Mouse (Mus musculus) ovary, adult 18-20 months (tissue): ENCODE data around the gene Myo3b.

Experiments
- DNase-seq: peaks from one replicate; pipeline ENCODE4 v3.0.0; 2022; ENCODE audit warnings: low spot score, mixed read lengths

Myo3b gene

DNA sequence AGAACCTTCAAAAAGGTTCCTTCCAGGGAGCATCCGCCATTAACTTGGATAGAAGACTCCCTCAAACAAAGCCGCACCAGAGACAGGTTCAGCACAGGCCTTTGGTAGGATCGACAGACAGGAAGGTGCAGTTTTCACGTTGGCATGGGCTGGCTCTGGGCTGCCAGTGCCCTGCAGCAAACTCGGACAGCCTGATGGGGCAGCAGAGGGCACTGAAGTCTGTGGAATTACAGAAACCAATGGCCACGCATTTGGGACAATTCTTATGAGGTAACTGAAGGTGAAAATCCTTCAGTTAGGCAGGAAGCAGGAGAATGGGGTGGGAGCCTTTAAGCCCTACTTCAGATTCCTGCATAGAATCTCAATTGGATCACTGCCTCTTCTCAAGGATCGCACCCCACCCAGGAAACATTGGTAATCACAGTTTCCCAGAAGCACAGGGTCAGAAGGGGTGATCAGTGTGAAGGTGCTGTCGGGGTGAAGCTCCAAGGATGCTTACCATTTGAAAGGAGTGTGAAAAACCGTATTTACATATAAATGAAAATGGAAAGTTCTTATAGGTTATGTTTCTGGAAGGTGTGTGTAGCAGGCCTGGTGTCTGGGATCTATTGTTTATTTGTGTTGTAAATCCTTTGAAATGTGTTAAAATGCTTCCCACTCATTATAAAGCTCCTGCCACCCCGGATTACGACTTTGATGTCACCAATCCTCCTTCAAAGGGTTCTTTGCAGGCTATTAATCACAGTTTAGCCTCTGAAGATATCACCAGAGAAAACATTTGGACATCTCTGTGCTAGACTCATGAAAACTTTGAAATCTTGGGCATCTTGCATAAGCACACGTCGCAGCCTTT, 239.7 kb downstream of the Myo3b start:
- DNase-seq, result no peak

DNA sequence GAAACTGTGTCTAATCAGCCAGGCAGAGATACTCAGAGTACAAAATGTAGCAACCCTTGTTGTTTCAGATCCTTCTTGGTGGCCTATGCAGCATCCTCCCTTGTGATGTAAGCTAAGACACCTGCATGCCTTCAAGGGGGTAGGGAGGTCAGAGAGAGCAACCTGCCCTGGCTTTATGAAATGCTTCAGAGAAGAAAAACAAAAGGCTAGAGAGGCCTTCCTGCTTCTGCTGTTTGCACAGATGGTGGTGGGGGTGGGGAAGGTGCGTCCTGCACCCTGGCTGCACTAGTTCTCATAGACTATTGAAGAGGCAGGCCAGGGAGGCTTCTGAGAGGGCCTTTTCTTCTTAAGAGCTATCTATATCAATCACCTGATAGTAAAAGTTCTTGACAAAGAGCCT, 245.2 kb downstream of the Myo3b start:
- DNase-seq, result no peak

DNA sequence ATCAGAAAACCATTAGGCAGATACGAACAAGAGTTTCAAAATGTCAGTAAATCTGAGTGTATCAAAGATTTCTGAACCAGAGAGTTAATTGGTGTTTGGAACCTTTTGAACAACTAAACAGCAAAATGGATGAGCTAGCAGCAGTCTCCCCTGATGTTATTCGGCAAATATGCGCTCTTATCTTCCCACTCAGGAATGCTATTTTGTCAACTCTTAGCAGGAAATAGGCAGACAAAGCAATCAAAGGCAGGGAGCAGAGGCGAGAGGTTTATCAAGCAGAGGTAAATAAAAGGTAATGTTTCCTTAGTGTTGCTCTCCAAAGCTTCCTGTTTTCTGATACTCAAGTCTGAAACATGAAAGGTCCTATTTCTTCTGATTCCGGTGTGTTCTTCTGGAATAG, 252.1 kb downstream of the Myo3b start:
- DNase-seq, result no peak

DNA sequence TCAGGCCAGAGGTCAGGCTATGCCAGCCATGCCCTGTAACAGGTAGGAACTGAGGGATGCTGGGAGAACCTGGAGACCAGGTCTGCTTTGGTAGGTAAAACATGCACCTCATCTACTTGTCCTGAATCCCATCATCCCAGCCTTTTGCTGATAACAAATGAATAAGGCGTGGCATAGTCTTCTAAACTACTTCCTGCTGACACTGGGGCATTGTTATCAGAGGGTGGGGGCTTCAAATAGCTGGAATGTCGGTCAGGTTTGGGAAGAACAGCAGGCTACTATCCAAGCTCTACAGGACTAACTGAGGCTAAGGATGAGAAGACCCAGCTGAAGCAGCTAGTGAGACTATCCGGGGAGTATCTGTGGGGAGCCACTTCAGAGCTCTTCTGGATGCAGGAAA, 253.8 kb downstream of the Myo3b start:
- no peak for DNase-seq

DNA sequence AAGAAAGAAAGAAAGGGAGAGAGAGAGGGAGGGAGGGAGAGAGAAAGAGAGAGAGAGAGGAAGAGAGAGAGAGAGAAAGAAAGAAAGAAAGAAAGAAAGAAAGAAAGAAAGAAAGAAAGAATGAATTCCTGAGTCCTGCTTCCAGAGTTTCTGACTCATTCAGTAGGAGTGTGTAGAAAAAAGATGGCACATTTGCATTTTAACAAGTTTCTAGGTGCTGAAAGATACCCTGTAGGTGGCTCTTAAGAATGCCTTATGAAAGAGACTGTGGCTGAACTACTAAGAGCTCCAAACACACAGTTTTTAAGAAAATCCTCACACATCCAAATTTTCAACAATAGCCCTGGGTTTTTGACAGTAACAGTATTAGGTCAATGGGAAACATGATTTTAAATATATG, 264.0 kb downstream of the Myo3b start:
- DNase-seq, result no peak

DNA sequence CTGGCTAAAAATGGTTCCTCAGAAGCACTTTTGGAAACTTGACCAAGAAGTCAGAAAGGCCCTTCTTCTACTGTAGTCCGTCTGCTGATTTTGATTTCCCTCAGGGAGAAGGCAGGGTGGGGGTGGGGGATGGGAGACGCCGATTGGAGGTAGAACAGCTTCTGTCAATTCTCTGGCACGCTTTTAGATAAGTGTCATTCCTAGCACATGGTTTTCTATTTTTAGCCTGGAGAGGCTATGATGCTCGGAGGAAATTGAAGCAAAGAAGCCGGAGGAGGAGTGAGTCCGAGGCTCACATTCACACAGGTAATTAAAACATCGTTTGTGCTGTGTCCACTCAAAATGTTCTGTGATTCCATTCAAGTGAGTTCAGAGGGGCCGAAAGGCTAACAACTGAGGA, 276.2 kb downstream of the Myo3b start:
- DNase-seq, result no peak

DNA sequence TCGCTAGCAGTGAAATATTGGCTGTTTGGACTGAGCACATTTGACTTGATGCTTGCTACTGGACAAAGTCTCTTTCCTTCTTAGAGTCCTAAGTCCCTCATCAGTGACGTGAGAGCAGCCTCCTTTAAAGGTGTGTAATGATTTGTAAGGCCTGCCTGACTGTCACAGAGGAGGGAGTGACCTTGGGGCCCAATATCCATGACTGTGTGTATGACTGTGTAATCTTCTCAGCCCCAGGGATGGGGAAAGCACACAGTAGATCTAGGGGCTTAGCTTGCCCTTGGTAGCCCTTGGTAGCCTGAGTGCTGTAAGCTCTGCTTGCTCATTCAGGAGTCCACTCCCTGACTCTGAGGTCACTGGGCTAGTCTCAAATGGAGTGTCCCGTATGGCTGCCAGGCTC, 276.8 kb downstream of the Myo3b start:
- no peak for DNase-seq

DNA sequence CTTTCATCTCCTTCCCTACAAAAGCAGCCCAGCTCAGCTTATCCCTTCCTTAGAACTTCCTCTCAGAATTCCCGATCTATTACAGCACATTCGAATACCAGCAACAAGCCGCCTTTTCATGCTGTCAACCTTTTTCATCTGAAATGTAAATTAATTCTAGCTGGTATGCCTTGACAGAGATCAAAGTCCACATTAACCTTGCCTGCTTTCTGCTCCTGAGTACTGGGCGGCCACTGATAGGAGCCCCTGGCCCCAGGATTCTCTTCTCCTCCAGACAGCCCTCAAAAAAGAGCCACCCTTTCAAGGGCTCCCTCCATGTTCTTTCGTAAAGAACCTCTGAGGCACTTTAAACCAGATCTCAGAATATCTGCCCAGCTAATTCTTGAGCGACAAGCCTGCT, 278.9 kb downstream of the Myo3b start:
- no peak for DNase-seq

DNA sequence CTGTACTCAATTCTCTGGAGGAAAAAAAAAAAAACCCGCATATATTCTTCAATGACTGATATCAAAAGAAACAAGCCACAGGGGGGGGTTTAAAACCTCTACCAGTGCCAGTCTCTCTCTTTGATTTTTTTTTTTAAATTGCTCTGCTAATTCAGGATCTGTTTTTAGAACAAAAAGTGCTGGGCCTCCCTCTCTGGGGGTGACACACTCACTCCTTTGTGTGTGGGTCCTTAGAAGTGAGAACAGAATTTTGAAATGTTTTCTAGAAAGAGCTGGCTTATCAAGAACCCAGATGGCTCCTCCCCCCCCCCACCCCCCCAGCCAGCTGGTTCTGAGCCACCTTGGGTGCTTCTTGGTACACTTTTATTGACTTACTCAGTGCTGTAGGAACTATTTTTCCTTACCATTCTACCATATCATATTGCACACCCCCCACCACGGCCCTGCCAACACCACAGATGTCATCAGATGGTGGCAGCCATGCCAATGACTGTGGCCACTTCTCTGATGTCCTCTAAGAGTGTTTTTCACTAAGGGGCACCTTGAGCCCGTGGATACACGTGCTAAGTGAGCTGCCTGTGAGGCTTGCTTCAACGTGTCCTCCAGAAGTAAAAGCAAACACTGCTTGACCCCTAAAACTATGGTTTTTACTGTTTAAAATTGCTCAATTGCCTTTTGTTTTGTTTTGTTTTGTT, 280.1 kb downstream of the Myo3b start:
- DNase-seq, result no peak

DNA sequence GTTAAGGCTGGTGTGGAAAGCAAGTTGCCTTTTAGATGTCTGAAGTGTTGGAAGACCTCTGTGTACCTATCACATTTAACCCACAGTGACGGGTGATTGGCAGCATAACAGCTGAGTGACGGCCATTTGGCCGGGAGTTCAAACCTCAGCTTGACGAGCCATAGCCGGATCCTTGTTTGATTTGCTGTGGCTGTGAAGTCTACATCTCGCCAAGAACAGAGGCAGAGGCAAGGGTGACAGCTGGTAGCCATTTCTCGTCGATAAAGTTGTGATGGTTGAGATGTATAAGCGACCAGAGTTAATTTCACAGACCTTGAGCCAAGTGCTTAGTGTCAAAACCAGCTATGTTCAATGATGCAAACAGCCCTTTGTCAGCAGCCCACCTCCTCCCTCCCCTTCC, 283.8 kb downstream of the Myo3b start:
- no peak for DNase-seq

DNA sequence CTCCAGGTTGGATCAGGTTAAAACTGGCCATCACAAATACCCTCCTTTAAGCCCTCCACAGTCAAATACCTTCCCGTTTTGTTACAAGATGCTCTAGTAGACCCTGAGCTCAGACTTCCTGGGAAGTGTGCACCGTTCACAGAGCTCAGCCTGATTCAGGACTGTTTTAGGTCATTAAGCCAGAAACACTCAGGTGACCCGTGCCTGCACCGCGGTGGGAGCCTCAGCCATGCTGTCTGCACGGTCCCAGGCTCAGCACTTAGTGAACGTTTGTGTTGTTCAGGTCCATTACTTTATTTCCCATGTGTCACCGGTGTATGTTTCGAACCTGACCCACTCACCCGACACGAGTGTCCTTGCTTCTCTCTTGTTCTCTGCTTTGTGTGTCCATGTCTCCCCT, 288.7 kb downstream of the Myo3b start:
- no peak for DNase-seq

DNA sequence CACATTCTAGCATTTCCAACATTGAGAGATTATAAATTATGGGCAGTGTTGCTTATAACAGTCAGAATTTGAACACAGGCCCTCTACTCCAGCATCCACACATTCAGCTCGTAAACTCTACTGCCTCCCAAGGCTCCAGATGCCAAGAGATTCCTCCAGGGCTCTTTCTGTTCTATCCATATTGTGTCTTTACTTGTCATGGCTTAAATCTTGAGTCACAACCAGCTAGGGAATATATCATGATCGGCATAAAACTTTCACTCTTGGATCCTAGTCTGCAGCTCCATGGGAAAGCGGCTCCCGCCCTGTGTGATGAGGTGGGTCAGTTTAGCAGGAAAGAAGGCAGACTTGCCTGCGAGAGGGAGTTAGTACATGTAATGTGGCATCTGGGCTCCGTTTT, 294.0 kb downstream of the Myo3b start:
- no peak for DNase-seq

DNA sequence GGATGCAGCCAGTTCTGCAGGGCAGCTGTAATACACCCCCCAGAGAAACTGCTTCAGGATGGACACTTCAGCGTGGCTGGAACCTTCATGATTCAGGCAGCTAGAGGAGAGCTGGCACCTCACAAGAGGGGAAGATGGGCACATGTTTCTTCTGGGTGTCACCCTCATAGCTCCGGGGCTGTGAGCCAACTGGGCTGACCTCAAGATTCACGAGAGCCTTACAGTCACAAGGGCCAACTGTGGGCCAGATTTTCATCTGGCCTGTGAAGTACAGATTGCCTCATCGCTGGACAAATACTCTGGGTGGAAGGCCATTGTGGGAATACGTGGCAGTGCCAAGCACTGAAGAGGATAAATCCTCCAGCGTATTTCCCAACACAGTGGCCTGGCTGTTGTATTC, 294.6 kb downstream of the Myo3b start:
- no peak for DNase-seq

DNA sequence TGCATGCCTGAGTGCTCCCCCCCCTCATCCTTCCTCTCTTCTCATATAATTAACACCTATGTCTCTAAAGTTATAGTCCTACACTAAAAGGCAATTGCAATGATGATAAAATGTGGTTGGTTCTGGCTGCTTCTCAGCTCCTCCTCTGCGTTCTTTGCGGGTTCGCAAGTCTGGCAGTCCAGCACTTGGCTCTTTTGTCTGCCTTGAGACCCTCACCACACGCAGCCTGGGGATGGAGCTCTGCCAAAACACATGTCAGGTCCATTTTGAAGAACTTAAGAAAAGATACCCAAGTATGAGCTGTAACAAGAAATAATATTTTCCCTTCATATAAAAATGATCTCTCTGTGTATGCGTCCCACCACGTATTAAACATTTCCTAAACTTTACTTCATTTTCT, 297.6 kb downstream of the Myo3b start:
- DNase-seq, result no peak

DNA sequence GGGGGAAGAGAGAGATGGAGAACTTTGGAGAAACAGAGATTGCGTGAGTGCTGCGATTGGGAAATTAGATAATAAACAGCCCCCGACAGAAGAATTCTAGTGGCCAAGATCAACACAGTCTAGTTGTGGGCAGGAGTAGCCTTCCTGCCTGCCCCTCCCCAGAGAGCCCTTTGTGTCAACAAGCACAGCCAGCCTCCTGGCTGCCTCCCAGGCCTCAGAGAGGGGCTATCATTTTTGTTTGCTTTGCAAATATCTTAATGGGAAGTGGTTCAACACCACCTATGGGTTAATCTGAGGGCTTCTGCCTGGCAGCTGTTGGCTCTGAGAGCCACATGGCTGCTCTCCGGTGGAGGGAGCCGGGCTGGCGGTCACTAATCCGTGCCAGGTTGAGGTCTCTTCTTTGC, 298.3 kb downstream of the Myo3b start:
- DNase-seq, result peak; percentile 25

DNA sequence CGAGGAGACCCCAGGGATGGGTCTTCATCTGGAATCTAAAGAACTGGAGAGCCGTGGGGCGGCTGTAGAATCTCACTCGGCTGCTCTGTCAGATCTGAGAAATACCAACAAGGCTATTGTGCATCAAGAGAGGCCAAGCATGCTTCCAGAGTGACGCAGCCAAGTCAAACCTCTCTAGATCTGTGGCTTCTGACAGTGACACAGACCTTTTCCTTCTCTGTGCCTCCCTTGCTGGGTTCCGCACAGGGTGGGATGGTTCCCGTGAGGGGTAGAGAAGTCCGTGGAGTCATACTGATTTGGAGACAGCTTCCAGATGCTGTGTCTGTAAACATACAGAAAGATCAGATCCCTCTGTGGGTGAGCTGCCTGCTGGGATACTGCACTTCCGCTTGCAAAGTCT, 298.9 kb downstream of the Myo3b start:
- no peak for DNase-seq

DNA sequence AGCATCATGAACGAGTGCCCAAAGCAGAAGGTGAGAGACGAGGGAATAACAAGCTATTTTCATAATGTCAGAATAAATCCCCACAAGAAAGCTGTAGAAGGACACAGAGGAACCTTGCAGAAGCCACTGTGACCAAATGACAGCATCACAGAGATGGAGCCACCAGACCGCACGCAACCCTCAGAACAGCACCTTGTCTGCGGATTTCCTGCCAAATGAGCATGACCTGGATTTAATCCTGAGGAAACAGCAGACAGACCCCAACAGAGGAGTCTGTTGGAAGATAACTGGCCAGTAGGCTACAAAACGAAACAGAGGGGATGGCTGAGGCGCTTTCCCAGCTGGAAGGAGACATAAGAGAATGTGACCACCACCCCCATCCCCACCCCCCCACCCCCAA, 300.1 kb downstream of the Myo3b start:
- DNase-seq, result no peak

DNA sequence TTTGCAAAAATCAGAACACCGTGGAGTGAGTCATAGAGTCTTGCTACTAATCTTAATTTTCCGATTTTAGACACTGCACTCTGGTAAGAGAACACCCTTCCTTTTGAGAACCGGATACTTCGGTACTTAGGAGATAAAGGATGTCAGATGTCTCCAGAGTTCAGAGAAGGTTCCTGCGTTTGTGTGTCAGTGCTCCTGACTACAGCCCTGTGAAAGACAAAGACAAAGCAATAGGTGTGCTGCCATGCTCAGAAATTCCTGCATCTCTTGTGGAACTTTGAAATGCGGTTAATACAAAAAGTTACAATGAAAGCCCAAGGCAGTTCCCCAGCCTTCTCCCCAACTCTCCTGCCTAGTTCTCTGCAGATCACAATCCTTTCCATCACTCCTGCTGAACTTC, 300.6 kb downstream of the Myo3b start:
- no peak for DNase-seq

DNA sequence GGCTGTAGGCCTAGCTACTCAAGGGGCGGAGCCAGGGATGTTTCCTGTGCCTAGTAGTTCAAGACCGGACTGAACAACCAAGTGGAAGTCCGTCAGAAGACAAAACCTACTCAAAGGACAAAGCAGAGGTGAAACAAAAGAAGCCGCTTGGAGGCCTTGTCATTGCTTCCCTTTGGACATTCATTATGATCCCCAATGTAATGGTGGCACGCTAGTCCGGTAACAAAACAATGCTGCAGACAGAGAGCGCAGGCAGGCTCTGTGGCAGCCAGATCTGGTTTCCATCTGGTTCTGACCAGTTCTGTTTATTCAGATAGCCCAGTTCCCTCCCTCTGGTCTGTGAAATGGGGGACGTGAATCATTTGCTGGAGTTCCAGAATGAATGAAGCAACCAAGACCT, 301.3 kb downstream of the Myo3b start:
- DNase-seq, result no peak

DNA sequence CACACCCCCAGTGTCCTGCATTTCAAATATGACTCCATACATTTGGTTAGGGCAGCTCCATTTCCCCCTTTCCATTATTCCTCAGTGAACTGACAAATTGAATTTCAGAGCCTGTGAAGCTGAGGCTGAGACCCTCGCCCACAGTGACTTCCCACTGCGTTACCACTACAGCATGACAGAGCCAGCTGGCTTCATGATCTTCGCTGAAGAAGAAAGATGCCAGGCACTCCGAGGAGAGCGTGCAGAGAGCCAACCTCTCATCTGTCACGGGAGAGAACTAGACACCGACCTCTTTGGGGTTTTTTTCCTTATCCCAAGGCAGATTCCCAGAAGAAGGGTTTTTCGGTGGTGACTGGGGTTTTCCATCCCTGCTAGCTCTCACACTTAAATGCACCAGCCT, 306.2 kb downstream of the Myo3b start:
- DNase-seq, result no peak

DNA sequence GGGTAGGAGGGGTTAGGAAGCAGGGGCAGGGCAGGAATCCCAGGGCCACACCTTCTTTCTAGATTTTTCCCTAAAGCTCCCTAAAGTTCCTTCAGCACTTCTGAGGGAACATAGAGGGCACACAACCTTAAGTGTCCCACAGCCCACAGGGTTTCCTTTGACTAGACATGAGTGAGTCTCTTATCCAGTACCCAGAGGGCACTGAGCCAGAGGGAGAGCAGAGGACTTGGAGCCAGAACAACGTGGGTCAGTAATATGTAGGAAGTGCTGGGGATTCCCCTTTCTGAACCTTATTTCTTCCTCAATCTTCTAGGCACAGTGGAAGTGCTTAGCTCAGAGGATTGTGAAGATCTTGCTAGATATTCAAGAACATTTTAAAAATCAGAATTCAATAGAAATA, 308.6 kb downstream of the Myo3b start:
- DNase-seq, result no peak

DNA sequence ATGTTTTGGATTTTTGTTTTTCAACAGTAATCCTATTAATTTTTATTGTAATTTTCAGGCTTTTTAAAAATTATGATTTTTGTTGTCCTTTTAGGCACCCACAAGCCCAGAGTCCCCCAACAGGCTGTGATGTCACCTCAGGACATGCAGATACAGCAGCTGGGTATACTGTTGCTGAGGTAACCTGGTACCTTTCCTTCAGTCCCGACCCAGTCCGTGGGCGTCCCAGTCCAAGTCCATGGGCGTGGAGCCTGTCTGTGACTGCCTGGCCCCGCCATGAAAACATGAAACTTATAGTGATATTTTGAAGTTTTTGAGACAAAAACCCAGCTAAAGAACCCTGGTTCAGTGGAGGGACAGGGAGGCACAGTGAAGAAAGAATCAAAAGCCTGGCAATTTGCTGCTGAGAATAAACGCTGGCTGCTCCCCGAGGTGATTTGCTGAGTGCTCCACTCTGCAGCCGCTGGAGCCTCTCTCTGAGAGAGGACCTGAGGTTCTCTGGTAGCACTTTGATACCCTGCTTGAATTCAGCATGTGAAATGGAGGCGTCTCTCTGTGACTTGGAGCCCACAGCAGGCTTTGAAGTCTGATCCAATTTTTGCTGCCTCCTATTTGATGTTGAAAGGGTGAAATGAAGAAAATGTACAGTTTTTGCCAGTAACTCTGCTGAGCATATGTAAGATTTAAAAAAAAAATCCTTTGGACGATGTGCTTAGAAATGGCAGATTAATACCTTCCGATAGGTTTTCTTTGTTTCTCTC, 310.0 kb downstream of the Myo3b start:
- no peak for DNase-seq
